Mouse (Mus musculus): ENCODE results near the gene Rasgef1b.

- TF ChIP-seq POLR2A (IDR thresholded peaks at IDR 0.05; ENCODE audit: extremely low read depth, insufficient read depth, low read length) (no peak), CTCF (IDR thresholded peaks at IDR 0.05; ENCODE audit: extremely low read depth, insufficient read depth, low read length) (no peak)
Observed at GRCm38 (mm10) chr5:99617271-99617800, 111.5 kb downstream of the Rasgef1b start.

Measured in cortical plate, adult 2 months (tissue).